Mouse (Mus musculus) liver, postnatal 0 days (tissue): Measurements from ENCODE around the gene Lclat1. TPM values are rescaled to one million over a fixed set of nuclear protein-coding genes. Genes with fewer than 3 reads are reported as not detected.
A peak's percentile ranks its signal among the peaks of the same experiment; 100 is the strongest.

Source experiments
- ATAC-seq: fragments of 200-750 bp; cut with Nextera tagmentation; 2 replicates; pipeline ENCODE4 v1.8.0; 2017; ENCODE audit warnings: mild to moderate bottlenecking, moderate library complexity
- DNase-seq: peaks from one replicate; pipeline ENCODE4 v3.0.0-alpha.2; 2016
- H3K27ac ChIP-seq: fragments of 300-500 bp; sonication (generic); 2 replicates; pipeline ENCODE4 v1.5.1; 2014; ENCODE audit warnings: antibody characterized with exemption, moderate library complexity, mild to moderate bottlenecking, low read depth
- H3K27me3 ChIP-seq: fragments of 300-500 bp; sonication (generic); 2 replicates; pipeline ENCODE4 v1.6.1; 2014; ENCODE audit warnings: low read length, control low read depth, mixed read lengths; ENCODE audit not compliant: insufficient read depth
- H3K36me3 ChIP-seq: fragments of 300-500 bp; sonication (generic); replicated peaks from 2 replicates; pipeline ENCODE4 v1.6.1; 2014; ENCODE audit warnings: mild to moderate bottlenecking, control low read depth, low read length, moderate library complexity, mixed read lengths; ENCODE audit not compliant: insufficient read depth
- H3K4me1 ChIP-seq: fragments of 300-500 bp; sonication (generic); 2 replicates; pipeline ENCODE4 v1.6.1; 2014; ENCODE audit warnings: antibody characterized with exemption, mild to moderate bottlenecking, control low read depth; ENCODE audit not compliant: insufficient read depth
- H3K4me2 ChIP-seq: fragments of 300-500 bp; sonication (generic); 2 replicates; pipeline ENCODE4 v1.6.1; 2014; ENCODE audit warnings: low read depth, mild to moderate bottlenecking, low read length, moderate library complexity, mixed read lengths
- H3K4me3 ChIP-seq: fragments of 300-500 bp; sonication (generic); 2 replicates; pipeline ENCODE4 v1.5.1; 2014; ENCODE audit warnings: low read depth, low read length
- H3K9ac ChIP-seq: fragments of 300-500 bp; sonication (generic); replicated peaks from 2 replicates; pipeline ENCODE4 v1.6.1; 2014; ENCODE audit warnings: mild to moderate bottlenecking, moderate library complexity
- H3K9me3 ChIP-seq: fragments of 300-500 bp; sonication (generic); 2 replicates; pipeline ENCODE4 v1.6.1; 2016; ENCODE audit warnings: mild to moderate bottlenecking, control low read depth, low read length, mixed read lengths
- CTCF ChIP-seq: sonication (generic); IDR thresholded peaks from 2 replicates; pipeline ENCODE4 v1.5.1; 2016; ENCODE audit warnings: antibody characterized with exemption, low read depth
- EP300 ChIP-seq: IDR thresholded peaks from 2 replicates; pipeline ENCODE4 v1.6.1; 2016; ENCODE audit warnings: antibody characterized with exemption, low read depth, mild to moderate bottlenecking
- WGBS: fragments of 180-500 bp; shearing (Covaris S2); extraction: QIAGEN DNeasy Blood & Tissue Kit; methylation state at CpG from one replicate; pipeline ENCODE4 v1.1.7; 2014; ENCODE audit not compliant: insufficient replicate concordance; 5-methylcytosine and 5-hydroxymethylcytosine counted together
- polyA plus RNA-seq: library from polyadenylated mRNA; unstranded; fragments of >200 nt; fragmentation: Nextera tagmentation; extraction: Ambion mirVana; gene quantifications from 2 replicates; pipeline ENCODE4 v1.2.1, GENCODE M21; 2015

Gene Lclat1
- polyA plus RNA-seq, 1 experiment from 2014 or later = 2.5 TPM

DNA sequence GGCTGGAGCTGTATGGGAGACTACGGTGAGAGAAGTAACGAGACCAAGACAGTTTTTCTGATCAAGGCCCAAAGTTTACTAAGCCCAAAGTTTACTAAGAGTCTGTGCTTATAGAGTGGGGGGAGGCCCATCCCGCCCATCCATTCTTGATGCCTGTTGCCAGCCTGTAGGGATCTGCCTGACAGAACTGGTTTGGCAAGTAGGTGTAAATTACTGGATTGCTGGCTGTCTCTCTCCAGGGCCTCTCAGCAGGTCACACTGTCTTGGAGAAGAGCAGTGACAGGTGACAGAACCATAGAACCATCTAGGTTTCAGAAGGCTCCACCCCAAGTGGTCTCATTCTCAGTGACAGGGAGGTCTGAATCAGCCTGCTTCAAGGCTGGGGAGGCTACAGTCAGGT is 109.5 kb downstream of the Lclat1 start:
- no peaks in the 10 kb centered on the region for H3K9me3 ChIP-seq
- H3K36me3 ChIP-seq = no peaks in the 10 kb centered on the region
- no peak overlapping the region for H3K9ac ChIP-seq
- no peak for ATAC-seq
- WGBS = 87% methylated on average over 3 of the region's 3 CpGs
- H3K4me3 ChIP-seq = no peak overlapping the region
- no peaks in the 10 kb centered on the region for H3K4me1 ChIP-seq
- DNase-seq = no peak
- H3K27me3 ChIP-seq = no peaks in the 10 kb centered on the region
- H3K4me2 ChIP-seq = no peak overlapping the region
- TF ChIP-seq EP300 (no peak), CTCF (no peak)
- H3K27ac ChIP-seq = no peak overlapping the region

DNA sequence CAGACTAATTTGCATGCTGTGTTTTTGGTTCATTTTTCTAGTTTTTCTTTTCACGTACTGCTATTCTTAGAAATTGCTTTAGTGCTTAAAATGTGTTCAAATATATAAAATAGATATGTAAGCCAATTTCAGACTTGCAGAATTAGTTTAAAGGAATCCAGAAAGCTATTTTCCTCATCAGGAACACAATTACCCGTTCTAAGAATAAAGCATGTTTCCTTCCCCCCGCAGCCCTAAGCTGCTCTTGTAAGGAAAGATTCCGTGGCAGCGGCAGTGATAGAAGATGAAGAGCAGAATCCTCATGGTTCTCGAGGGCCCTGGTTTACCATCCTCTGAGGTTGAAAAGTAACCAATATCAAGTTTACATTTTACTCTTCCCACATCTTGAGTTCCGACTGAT is 113.0 kb downstream of the Lclat1 start:
- TF ChIP-seq EP300 = no peak
- TF ChIP-seq CTCF = no peak
- Histone ChIP-seq H3K36me3 (no peaks in the 10 kb centered on the region), H3K27me3 (no peaks in the 10 kb centered on the region), H3K9ac (no peak overlapping the region), H3K9me3 (no peaks in the 10 kb centered on the region), H3K4me2 (no peak overlapping the region), H3K27ac (no peak overlapping the region), H3K4me3 (no peak overlapping the region), H3K4me1 (0 out of 2 replicates have a peak, but pooled peaks cover under 1% of the 10 kb centered on the region)
- 59% methylated on average over 7 of the region's 7 CpGs for WGBS
- no peak for ATAC-seq
- no peak for DNase-seq

DNA sequence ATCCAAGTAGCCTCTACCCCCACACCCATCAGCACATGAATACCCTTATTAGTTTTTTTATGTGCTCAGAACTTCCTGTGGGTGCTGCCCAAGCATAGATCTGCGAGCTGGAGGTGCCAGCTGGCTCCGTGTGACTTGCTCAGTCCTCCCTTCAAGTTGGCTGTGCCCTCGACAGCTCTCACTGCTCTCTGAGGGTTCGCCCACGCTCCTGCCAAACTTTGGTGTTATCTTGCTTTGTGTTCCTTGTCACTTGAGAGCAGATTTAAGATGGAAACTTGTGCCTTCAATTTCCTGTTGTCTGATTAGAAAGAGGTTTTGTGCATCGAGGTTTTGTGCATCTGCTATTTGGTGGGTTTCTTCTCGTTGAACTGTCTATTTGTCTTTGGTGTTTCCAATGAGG is 114.3 kb downstream of the Lclat1 start:
- no peak overlapping the region for H3K4me3 ChIP-seq
- no peak for DNase-seq
- H3K36me3 ChIP-seq = no peaks in the 10 kb centered on the region
- H3K9ac ChIP-seq = no peak overlapping the region
- no peak for ATAC-seq
- H3K27me3 ChIP-seq = no peaks in the 10 kb centered on the region
- no peaks in the 10 kb centered on the region for H3K9me3 ChIP-seq
- TF ChIP-seq CTCF = no peak
- TF ChIP-seq EP300 = no peak
- H3K4me2 ChIP-seq = no peak overlapping the region
- 39% methylated on average over 7 of the region's 7 CpGs for WGBS
- no peak overlapping the region for H3K27ac ChIP-seq
- H3K4me1 ChIP-seq = 0 out of 2 replicates have a peak, but pooled peaks cover 3% of the 10 kb centered on the region

DNA sequence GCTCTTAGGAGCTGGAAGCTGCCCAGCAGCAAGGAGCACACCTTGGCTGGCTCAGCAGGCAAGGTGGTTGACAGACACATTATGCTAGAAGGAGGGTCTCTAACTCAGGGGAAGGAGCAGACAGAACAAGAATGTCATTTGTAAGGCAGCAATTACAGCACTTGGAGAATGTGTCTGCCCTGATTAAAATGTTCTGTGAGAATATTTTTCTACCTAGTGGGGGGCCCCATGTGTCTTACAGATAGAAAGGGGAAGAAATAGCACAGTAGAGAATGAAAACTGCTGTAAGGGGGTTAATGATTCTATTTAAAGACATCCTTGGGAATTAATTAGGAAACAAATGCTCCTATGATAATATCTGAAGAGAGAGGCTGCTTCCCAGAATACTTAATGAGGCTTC is 117.7 kb downstream of the Lclat1 start:
- Histone ChIP-seq H3K36me3 (no peaks in the 10 kb centered on the region), H3K9me3 (no peaks in the 10 kb centered on the region), H3K27ac (no peak overlapping the region), H3K4me1 (0 out of 2 replicates have a peak, but pooled peaks cover 3% of the 10 kb centered on the region), H3K4me2 (no peak overlapping the region), H3K27me3 (no peaks in the 10 kb centered on the region), H3K9ac (no peak overlapping the region), H3K4me3 (no peak overlapping the region)
- TF ChIP-seq CTCF = no peak
- TF ChIP-seq EP300 = no peak
- DNase-seq (no peak), ATAC-seq (no peak)

DNA sequence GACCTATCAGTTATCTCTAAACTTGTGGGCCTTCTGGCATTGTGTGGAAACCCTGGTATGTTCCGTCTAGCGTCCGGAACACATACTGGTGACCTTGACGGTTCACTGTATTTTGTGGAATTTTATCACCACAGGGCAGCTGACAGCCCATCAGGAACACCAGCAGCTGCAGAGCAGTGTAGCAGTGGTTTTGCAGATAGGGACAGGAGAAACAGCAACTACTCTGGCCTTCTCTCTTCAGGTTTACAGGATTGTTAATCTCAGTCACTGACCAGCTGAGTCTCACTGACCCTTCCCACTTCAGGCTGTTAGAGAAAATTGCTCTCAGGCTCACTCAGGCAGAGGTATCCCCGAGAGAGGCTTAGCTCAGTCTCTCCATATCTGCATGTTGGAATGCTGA is 118.2 kb downstream of the Lclat1 start:
- Histone ChIP-seq H3K9ac (no peak overlapping the region), H3K4me1 (0 out of 2 replicates have a peak, but pooled peaks cover 3% of the 10 kb centered on the region), H3K36me3 (no peaks in the 10 kb centered on the region), H3K4me3 (no peak overlapping the region), H3K9me3 (no peaks in the 10 kb centered on the region), H3K27me3 (no peaks in the 10 kb centered on the region), H3K4me2 (no peak overlapping the region), H3K27ac (0 out of 2 replicates have a peak overlapping the region, but pooled peaks have one; percentile 22)
- TF ChIP-seq EP300 (peak; percentile 37; the same call in 1 of the 2 replicates), CTCF (no peak)
- DNase-seq (no peak), ATAC-seq (peak; percentile 50; the same call in 1 of the 2 replicates)
- 32% methylated on average over 5 of the region's 5 CpGs for WGBS

DNA sequence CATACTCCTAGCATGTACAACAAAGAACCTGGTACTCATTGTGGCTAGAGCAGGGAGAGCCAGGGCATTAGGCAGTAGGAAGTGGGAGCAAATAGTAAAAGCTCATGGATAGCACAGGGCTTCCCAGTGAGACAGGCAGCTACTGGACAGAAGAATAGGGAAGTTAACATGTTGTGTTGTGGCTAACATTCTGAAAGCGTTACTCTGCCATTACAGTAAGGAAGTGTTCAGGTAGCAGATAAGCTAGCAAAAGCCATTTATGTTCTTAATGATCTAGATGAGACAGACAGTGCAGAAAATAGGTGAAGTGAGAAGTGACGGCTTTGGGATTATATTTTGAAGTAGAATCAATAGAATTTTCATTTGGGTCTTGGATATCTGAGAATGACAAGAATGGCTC is 118.8 kb downstream of the Lclat1 start:
- Histone ChIP-seq H3K27me3 (no peaks in the 10 kb centered on the region), H3K4me1 (0 out of 2 replicates have a peak, but pooled peaks cover 3% of the 10 kb centered on the region), H3K36me3 (no peaks in the 10 kb centered on the region), H3K9ac (no peak overlapping the region), H3K9me3 (no peaks in the 10 kb centered on the region), H3K27ac (no peak overlapping the region), H3K4me3 (no peak overlapping the region), H3K4me2 (no peak overlapping the region)
- TF ChIP-seq EP300 (no peak), CTCF (no peak)
- ATAC-seq = no peak
- no peak for DNase-seq
- WGBS = 43% methylated on average over 2 of the region's 2 CpGs

DNA sequence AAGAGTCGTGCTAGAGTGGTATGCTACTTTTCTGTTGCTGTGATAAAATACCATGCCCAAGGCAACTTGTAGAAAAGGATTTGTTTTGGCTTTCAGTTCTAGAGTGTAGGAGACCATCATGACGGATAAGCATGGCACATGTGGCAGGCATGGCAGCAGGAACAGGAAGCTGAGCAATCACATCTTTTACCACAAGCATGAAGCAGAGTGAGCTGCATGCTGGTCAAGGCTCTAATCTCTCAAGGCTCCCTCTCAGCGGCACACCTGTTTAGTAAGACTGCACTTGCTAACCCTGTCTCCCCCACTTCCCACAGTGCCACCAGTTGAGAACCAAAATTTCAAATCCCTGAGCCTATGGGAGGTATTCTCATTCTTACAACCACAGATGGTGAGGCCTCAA is 119.6 kb downstream of the Lclat1 start:
- Histone ChIP-seq H3K9me3 (no peaks in the 10 kb centered on the region), H3K36me3 (no peaks in the 10 kb centered on the region), H3K4me1 (0 out of 2 replicates have a peak, but pooled peaks cover 3% of the 10 kb centered on the region), H3K4me3 (no peak overlapping the region), H3K9ac (no peak overlapping the region), H3K4me2 (no peak overlapping the region), H3K27ac (no peak overlapping the region), H3K27me3 (no peaks in the 10 kb centered on the region)
- WGBS = 64% methylated on average over 3 of the region's 3 CpGs
- ATAC-seq (no peak), DNase-seq (no peak)
- TF ChIP-seq CTCF (no peak), EP300 (no peak)
